Mouse (Mus musculus): ENCODE measurements at regions not wholly inside any gene's neighbourhood (a gene's known extent, or its start where the extent isn't known, plus 50 kb on each side); places are given as distances from the start of the nearest gene placed in this dataset.

GRCm38 (mm10) chr15:51104362-51104761 lies 2780.3 kb upstream of the Gm7489 start:
- peak; percentile 75 for DNase-seq (ENCODE audit: low spot score)

GRCm38 (mm10) chr15:51104796-51105195 lies 2779.9 kb upstream of the Gm7489 start:
- no peak for DNase-seq (ENCODE audit: low spot score)

GRCm38 (mm10) chr15:51105359-51106008 lies 2779.2 kb upstream of the Gm7489 start:
- peak; percentile 8 for DNase-seq (ENCODE audit: low spot score)

GRCm38 (mm10) chr15:51110186-51110585 lies 2774.5 kb upstream of the Gm7489 start:
- no peak for DNase-seq (ENCODE audit: low spot score)

GRCm38 (mm10) chr15:51125896-51126295 lies 2758.8 kb upstream of the Gm7489 start:
- DNase-seq (ENCODE audit: low spot score), result no peak

GRCm38 (mm10) chr15:51131017-51131416 lies 2753.7 kb upstream of the Gm7489 start:
- no peak for DNase-seq (ENCODE audit: low spot score)

- peak; percentile 17 for DNase-seq (ENCODE audit: low spot score)
These were observed 2748.6 kb upstream of the Gm7489 start for GRCm38 (mm10) chr15:51136121-51136520.

- DNase-seq (ENCODE audit: low spot score), result no peak
These were observed 2745.2 kb upstream of the Gm7489 start for GRCm38 (mm10) chr15:51139507-51139906.

GRCm38 (mm10) chr15:51173976-51174620 lies 2710.6 kb upstream of the Gm7489 start:
- DNase-seq (ENCODE audit: low spot score), result peak; percentile 53

GRCm38 (mm10) chr15:51176466-51176865 lies 2708.2 kb upstream of the Gm7489 start:
- no peak for DNase-seq (ENCODE audit: low spot score)

- DNase-seq (ENCODE audit: low spot score), result no peak
These were observed 2695.6 kb upstream of the Gm7489 start for GRCm38 (mm10) chr15:51189134-51189533.

- DNase-seq (ENCODE audit: low spot score), result no peak
These were observed 2687.1 kb upstream of the Gm7489 start for GRCm38 (mm10) chr15:51197466-51198158.

GRCm38 (mm10) chr15:51203351-51203750 lies 2681.4 kb upstream of the Gm7489 start:
- DNase-seq (ENCODE audit: low spot score), result no peak

GRCm38 (mm10) chr15:51206050-51206449 lies 2678.7 kb upstream of the Gm7489 start:
- no peak for DNase-seq (ENCODE audit: low spot score)

GRCm38 (mm10) chr15:51206773-51207172 lies 2677.9 kb upstream of the Gm7489 start:
- DNase-seq (ENCODE audit: low spot score), result no peak

GRCm38 (mm10) chr15:51234873-51235272 lies 2649.8 kb upstream of the Gm7489 start:
- DNase-seq (ENCODE audit: low spot score), result no peak

GRCm38 (mm10) chr15:51244596-51244995 lies 2640.1 kb upstream of the Gm7489 start:
- no peak for DNase-seq (ENCODE audit: low spot score)

GRCm38 (mm10) chr15:51247259-51247658 lies 2637.4 kb upstream of the Gm7489 start:
- no peak for DNase-seq (ENCODE audit: low spot score)

- no peak for DNase-seq (ENCODE audit: low spot score)
These were observed 2636.5 kb upstream of the Gm7489 start for GRCm38 (mm10) chr15:51248034-51248788.

GRCm38 (mm10) chr15:51248789-51249040 lies 2636.0 kb upstream of the Gm7489 start:
- no peak for DNase-seq (ENCODE audit: low spot score)

GRCm38 (mm10) chr15:51254143-51254542 lies 2630.6 kb upstream of the Gm7489 start:
- no peak for DNase-seq (ENCODE audit: low spot score)

GRCm38 (mm10) chr15:51255203-51255615 lies 2629.5 kb upstream of the Gm7489 start:
- no peak for DNase-seq (ENCODE audit: low spot score)

- no peak for DNase-seq (ENCODE audit: low spot score)
These were observed 2628.0 kb upstream of the Gm7489 start for GRCm38 (mm10) chr15:51256681-51257080.
